Mouse (Mus musculus) heart, embryonic 14.5 days (tissue): ENCODE results near the gene Tnfsf18. TPM values are rescaled to one million over a fixed set of nuclear protein-coding genes. Genes with fewer than 3 reads are reported as not detected.

Experiments
- ATAC-seq: fragments of 200-750 bp; cut with Nextera tagmentation; 2 replicates; pipeline ENCODE4 v1.8.0; 2017; ENCODE audit warnings: low read depth, moderate TSS enrichment; ENCODE audit not compliant: insufficient number of reproducible peaks, insufficient read depth, low FRiP score
- H3K27ac ChIP-seq, 2 experiments: fragments of 200-500 bp in 1 of 2; fragments of 300-500 bp in 1 of 2; sonication (generic) in 1 of 2; replicated peaks in 1 of 2; 2 replicates each; pipeline ENCODE4 v1.5.1; 2012 to 2014; ENCODE audit warnings: low read depth in 2 of 2, low read length in 2 of 2, control low read depth in 1 of 2, mild to moderate bottlenecking in 1 of 2, mixed read lengths in 1 of 2; ENCODE audit not compliant: control insufficient read depth in 1 of 2, insufficient read depth in 1 of 2
- H3K27me3 ChIP-seq: fragments of 300-500 bp; sonication (generic); 2 replicates; pipeline ENCODE4 v1.6.1; 2014; ENCODE audit warnings: mild to moderate bottlenecking, low read length, control low read depth; ENCODE audit not compliant: control insufficient read depth, insufficient read depth
- H3K36me3 ChIP-seq: fragments of 300-500 bp; sonication (generic); 2 replicates; pipeline ENCODE4 v1.6.1; 2014; ENCODE audit warnings: mild to moderate bottlenecking, control low read depth, low read length, mixed read lengths; ENCODE audit not compliant: control insufficient read depth, insufficient read depth
- H3K4me1 ChIP-seq, 2 experiments: fragments of 200-500 bp in 1 of 2; fragments of 300-500 bp in 1 of 2; sonication (generic) in 1 of 2; 2 replicates each; pipeline ENCODE4 v1.6.1; 2012 to 2014; ENCODE audit warnings: low read length in 2 of 2, control low read depth in 1 of 2, mixed read lengths in 1 of 2; ENCODE audit not compliant: control insufficient read depth in 2 of 2, insufficient read depth in 2 of 2
- H3K4me2 ChIP-seq: fragments of 300-500 bp; sonication (generic); 2 replicates; pipeline ENCODE4 v1.6.1; 2014; ENCODE audit warnings: mild to moderate bottlenecking, low read length
- H3K4me3 ChIP-seq, 2 experiments: fragments of 200-500 bp in 1 of 2; fragments of 300-500 bp in 1 of 2; sonication (generic) in 1 of 2; 2 replicates each; pipeline ENCODE4 v1.5.1; 2012 to 2014; ENCODE audit warnings: low read length in 2 of 2, mild to moderate bottlenecking in 2 of 2, control low read depth in 1 of 2, low read depth in 1 of 2, moderate library complexity in 1 of 2; ENCODE audit not compliant: control insufficient read depth in 1 of 2, insufficient read depth in 1 of 2
- H3K9ac ChIP-seq: fragments of 300-500 bp; sonication (generic); 2 replicates; pipeline ENCODE4 v1.6.1; 2014; ENCODE audit warnings: mild to moderate bottlenecking, low read length
- H3K9me3 ChIP-seq: fragments of 300-500 bp; sonication (generic); 2 replicates; pipeline ENCODE4 v1.6.1; 2016; ENCODE audit warnings: low read length, control low read depth; ENCODE audit not compliant: control insufficient read depth
- WGBS: fragments of 180-500 bp; shearing (Covaris S2); extraction: QIAGEN DNeasy Blood & Tissue Kit; methylation state at CpG from one replicate; pipeline ENCODE4 v1.1.7; 2014; 5-methylcytosine and 5-hydroxymethylcytosine counted together
- polyA plus RNA-seq: library from polyadenylated mRNA; unstranded; fragments of >200 nt; fragmentation: Nextera tagmentation; extraction: Ambion mirVana; gene quantifications from 2 replicates; pipeline ENCODE4 v1.2.1, GENCODE M21; 2014

Tnfsf18 gene
- polyA plus RNA-seq, 1 experiment from 2014 or later: 0.19 TPM

- no peaks in the 10 kb centered on the region for H3K27me3 ChIP-seq
- no peak overlapping the region for H3K9ac ChIP-seq
- no peaks in the 10 kb centered on the region for H3K9me3 ChIP-seq
- no peak overlapping the region for H3K27ac ChIP-seq
- H3K36me3 ChIP-seq: no peaks in the 10 kb centered on the region
- H3K4me1 ChIP-seq: no peaks in the 10 kb centered on the region
- WGBS: 83% methylated on average over 3 of the region's 3 CpGs
- ATAC-seq: no peak
- no peak overlapping the region for H3K4me2 ChIP-seq
- no peak overlapping the region for H3K4me3 ChIP-seq
Observed at GRCm38 (mm10) chr1:161482211-161482610, 12.2 kb upstream of the Tnfsf18 start.

DNA sequence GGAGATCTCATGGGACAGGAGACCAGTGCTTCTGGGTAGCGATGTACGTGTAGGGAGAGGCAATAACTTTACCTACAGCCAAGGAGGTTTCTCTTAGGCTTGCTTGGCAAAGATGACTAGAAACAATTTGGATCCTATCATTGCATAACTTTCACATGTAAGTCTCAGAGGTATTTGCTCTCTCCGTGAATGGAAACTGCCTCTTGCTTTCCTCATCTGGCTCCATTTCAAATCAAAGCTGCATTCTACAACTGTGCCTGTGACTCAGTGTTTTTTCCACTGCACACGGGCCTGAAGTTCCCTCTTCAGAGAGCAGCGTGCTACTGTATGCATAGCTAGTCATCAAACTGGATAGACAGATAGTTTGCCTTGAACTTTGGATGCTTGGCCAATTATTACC lies 7.4 kb upstream of the Tnfsf18 start:
- 60% methylated on average over 5 of the region's 5 CpGs for WGBS
- H3K36me3 ChIP-seq: no peaks in the 10 kb centered on the region
- ATAC-seq: no peak
- H3K9me3 ChIP-seq: no peaks in the 10 kb centered on the region
- H3K9ac ChIP-seq: no peak overlapping the region
- no peak overlapping the region for H3K27ac ChIP-seq
- no peaks in the 10 kb centered on the region for H3K27me3 ChIP-seq
- H3K4me1 ChIP-seq: no peaks in the 10 kb centered on the region
- no peak overlapping the region for H3K4me3 ChIP-seq
- H3K4me2 ChIP-seq: no peak overlapping the region

GRCm38 (mm10) chr1:161491766-161492165 lies 2.7 kb upstream of the Tnfsf18 start:
- WGBS: 70% methylated on average over 7 of the region's 7 CpGs
- Histone ChIP-seq H3K9ac (no peak overlapping the region), H3K4me3 (no peak overlapping the region), H3K27ac (no peak overlapping the region), H3K9me3 (no peaks in the 10 kb centered on the region), H3K4me1 (peaks cover 3% of the 10 kb centered on the region in 2 experiments; a peak in 3 of 4 replicates), H3K36me3 (no peaks in the 10 kb centered on the region), H3K27me3 (no peaks in the 10 kb centered on the region), H3K4me2 (no peak overlapping the region)
- no peak for ATAC-seq

GRCm38 (mm10) chr1:161496866-161497645 lies 2.6 kb downstream of the Tnfsf18 start:
- Histone ChIP-seq H3K9me3 (no peaks in the 10 kb centered on the region), H3K4me3 (no peak overlapping the region), H3K27ac (no peak overlapping the region), H3K27me3 (no peaks in the 10 kb centered on the region), H3K4me2 (no peak overlapping the region), H3K9ac (no peak overlapping the region), H3K4me1 (peaks cover 3 to 11% of the 10 kb centered on the region in 2 experiments), H3K36me3 (no peaks in the 10 kb centered on the region)
- 35% methylated on average over 7 of the region's 7 CpGs for WGBS
- no peak for ATAC-seq

DNA sequence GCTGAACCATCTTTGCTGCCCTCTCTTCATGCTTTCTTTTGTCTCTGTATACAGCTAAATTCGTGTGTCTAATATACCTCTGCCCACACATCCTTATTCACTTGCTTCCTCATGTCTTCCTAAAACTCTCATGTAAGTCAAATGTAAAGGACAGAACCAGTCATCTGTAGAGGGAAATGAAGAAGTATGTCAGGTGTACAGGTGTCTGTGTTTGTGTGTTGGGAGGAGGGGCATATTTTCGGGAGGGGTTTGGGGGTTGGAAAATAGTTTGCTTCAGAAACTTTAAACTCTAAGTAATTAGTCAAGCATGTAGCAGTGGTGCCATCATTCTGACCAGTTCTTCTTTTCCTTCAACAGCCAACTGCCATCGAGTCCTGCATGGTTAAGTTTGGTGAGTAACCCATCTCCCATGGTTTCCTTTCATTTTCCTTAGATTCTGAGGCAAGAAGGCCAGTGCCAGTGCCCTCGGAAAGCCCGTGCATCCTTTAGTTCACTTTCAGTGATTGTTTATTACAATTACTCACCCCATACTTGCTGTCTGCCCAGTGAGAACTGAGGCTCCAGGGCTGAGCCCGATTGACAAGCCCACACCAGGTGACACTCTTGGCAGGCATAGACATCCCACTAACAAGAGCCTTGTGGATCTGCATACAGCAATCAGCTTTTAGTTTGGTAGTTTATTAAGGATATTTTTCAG lies 5.8 kb downstream of the Tnfsf18 start:
- 79% methylated on average over 6 of the region's 6 CpGs for WGBS
- ATAC-seq: no peak
- H3K9ac ChIP-seq: no peak overlapping the region
- H3K4me1 ChIP-seq: peaks cover 0 to 8% of the 10 kb centered on the region in 2 experiments; a peak in 2 of 4 replicates
- H3K9me3 ChIP-seq: no peaks in the 10 kb centered on the region
- H3K27ac ChIP-seq: no peak overlapping the region
- no peak overlapping the region for H3K4me2 ChIP-seq
- no peaks in the 10 kb centered on the region for H3K27me3 ChIP-seq
- H3K4me3 ChIP-seq: no peak overlapping the region
- H3K36me3 ChIP-seq: no peaks in the 10 kb centered on the region

- Histone ChIP-seq H3K27me3 (no peaks in the 10 kb centered on the region), H3K9ac (no peak overlapping the region), H3K36me3 (no peaks in the 10 kb centered on the region), H3K27ac (no peak overlapping the region), H3K4me3 (no peak overlapping the region), H3K4me1 (peaks cover 0 to 10% of the 10 kb centered on the region in 2 experiments; a peak in 3 of 4 replicates), H3K9me3 (no peaks in the 10 kb centered on the region), H3K4me2 (no peak overlapping the region)
- WGBS: 82% methylated on average over 4 of the region's 4 CpGs
- ATAC-seq: no peak
Observed at GRCm38 (mm10) chr1:161500811-161501146, 6.3 kb downstream of the Tnfsf18 start.

DNA sequence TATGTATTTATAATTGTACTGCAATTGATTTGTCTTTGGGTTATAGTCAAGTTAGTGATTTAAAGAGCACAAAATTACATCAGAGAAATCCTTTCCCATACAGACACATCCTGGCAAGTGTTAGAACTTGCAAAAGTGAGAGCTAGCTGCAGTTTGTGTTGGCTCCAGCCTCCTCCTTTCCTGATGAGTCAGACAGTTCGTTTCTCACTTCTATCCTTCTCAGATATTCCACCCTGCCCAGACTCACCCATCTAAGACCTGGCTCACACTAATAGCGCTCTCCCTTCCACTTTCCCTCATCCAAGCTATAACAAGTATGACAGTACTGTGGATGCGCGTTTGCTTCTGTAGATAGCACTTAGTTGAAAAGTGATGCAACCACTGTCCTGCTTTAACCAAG lies 11.9 kb downstream of the Tnfsf18 start:
- WGBS: 76% methylated on average over 4 of the region's 4 CpGs
- no peak overlapping the region for H3K4me3 ChIP-seq
- H3K9me3 ChIP-seq: no peaks in the 10 kb centered on the region
- H3K4me1 ChIP-seq: peaks cover 0 to 14% of the 10 kb centered on the region in 2 experiments; a peak in 3 of 4 replicates
- no peak for ATAC-seq
- no peak overlapping the region for H3K27ac ChIP-seq
- H3K9ac ChIP-seq: no peak overlapping the region
- no peak overlapping the region for H3K4me2 ChIP-seq
- H3K36me3 ChIP-seq: no peaks in the 10 kb centered on the region
- H3K27me3 ChIP-seq: no peaks in the 10 kb centered on the region
